Mouse (Mus musculus): ENCODE results near the gene Clgn. TPM values are rescaled to one million over a fixed set of nuclear protein-coding genes. Genes with fewer than 3 reads are reported as not detected.

Gene Clgn
- total and polyA plus RNA-seq, 2 experiments from 2014 or later, result not detected

DNA sequence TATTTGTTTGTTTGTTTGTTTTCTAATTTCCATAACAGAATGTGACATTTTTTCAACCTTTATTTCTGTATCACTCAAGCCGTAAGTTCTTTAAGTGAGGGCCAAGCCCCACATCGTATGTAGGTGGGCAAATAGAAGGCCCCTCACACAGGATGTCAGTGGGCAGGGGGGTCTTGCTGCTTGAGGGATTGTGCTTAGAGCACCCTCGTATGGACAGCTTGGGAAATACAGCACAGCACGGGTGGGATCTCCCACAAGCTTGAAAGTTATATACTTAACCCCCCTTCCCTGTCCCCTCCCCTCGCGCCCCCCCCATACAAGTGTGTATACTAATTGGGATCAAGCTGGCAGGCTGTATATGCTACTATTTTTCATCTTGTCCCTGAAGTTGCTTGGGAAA lies 17.2 kb downstream of the Clgn start:
- ATAC-seq (ENCODE audit: insufficient read depth, low read depth) (no peak), DNase-seq (ENCODE audit: low spot score) (no peak)
- no peaks in the 10 kb centered on the region for H3K9me3 ChIP-seq (replicated peaks; ENCODE audit: control insufficient read depth, low read length)
- H3K27ac ChIP-seq (ENCODE audit: low read depth), result no peak overlapping the region
- no peak overlapping the region for H3K4me3 ChIP-seq (ENCODE audit: low read depth, low read length)
- no peaks in the 10 kb centered on the region for H3K36me3 ChIP-seq (replicated peaks; ENCODE audit: control insufficient read depth, insufficient read depth, low read length)
- H3K4me2 ChIP-seq (ENCODE audit: low read depth, low read length), result no peak overlapping the region
- H3K9ac ChIP-seq (replicated peaks; ENCODE audit: low read depth, low read length), result no peak overlapping the region
- no peaks in the 10 kb centered on the region for H3K4me1 ChIP-seq (ENCODE audit: control insufficient read depth, insufficient read depth)
- 34% methylated on average over 6 of the region's 6 CpGs for WGBS
- TF ChIP-seq CTCF (IDR thresholded peaks at IDR 0.05; ENCODE audit: low read depth) (no peak), EP300 (IDR thresholded peaks at IDR 0.05; ENCODE audit: low read depth) (no peak)
- H3K27me3 ChIP-seq (ENCODE audit: control insufficient read depth, insufficient read depth, low read length), result 0 out of 2 replicates have a peak, but pooled peaks cover 9% of the 10 kb centered on the region

DNA sequence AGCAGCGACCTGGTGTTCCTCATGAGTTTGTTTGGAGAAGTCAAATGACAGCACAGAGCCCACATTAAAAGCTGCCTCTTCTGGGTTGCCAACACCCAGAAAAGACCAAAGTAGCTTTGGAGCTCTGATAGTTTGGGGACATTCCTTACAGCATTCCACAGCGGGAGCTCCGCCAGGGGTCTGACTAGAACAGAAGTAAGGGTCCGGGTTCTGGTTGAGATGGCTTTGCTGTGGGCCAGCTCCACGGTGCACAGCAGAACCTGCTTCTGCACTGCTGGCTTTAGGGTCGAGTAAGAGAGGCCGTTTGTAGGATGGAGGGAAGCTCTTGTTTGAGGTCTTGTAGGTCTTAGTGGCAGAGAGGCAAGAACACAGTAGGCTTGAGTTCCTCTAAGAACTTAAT lies 18.8 kb downstream of the Clgn start:
- H3K9ac ChIP-seq (replicated peaks; ENCODE audit: low read depth, low read length), result no peak overlapping the region
- no peak overlapping the region for H3K4me2 ChIP-seq (ENCODE audit: low read depth, low read length)
- no peak for DNase-seq (ENCODE audit: low spot score)
- ATAC-seq (ENCODE audit: insufficient read depth, low read depth), result no peak
- no peaks in the 10 kb centered on the region for H3K4me1 ChIP-seq (ENCODE audit: control insufficient read depth, insufficient read depth)
- no peak for TF ChIP-seq CTCF (IDR thresholded peaks at IDR 0.05; ENCODE audit: low read depth)
- TF ChIP-seq EP300 (IDR thresholded peaks at IDR 0.05; ENCODE audit: low read depth), result no peak
- no peak overlapping the region for H3K27ac ChIP-seq (ENCODE audit: low read depth)
- WGBS, result 52% methylated on average over 7 of the region's 7 CpGs
- no peaks in the 10 kb centered on the region for H3K36me3 ChIP-seq (replicated peaks; ENCODE audit: control insufficient read depth, insufficient read depth, low read length)
- no peak overlapping the region for H3K4me3 ChIP-seq (ENCODE audit: low read depth, low read length)
- H3K27me3 ChIP-seq (ENCODE audit: control insufficient read depth, insufficient read depth, low read length), result 0 out of 2 replicates have a peak, but pooled peaks cover 5% of the 10 kb centered on the region
- no peaks in the 10 kb centered on the region for H3K9me3 ChIP-seq (replicated peaks; ENCODE audit: control insufficient read depth, low read length)

DNA sequence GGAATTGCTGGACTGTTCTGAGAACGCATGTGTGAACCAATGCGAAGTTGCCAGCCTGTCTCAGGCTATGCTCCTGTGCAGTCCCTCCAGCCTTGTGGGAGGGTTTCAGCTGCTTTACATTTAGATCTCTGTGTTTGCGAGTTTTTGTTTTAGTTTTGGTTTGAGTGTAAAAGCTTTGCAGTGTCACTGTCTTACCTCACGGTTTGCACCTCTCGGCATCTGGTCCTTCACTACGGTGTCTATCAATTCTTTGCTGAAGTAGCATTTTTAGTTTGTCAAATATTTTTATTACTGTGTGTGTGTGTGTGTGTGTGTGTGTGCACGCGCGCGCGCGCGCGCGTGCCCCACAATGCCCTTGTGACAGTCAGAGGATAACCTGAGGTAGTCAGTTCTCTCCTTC lies 27.2 kb downstream of the Clgn start:
- no peak overlapping the region for H3K4me2 ChIP-seq (ENCODE audit: low read depth, low read length)
- DNase-seq (ENCODE audit: low spot score), result no peak
- ATAC-seq (ENCODE audit: insufficient read depth, low read depth), result no peak
- no peak overlapping the region for H3K9ac ChIP-seq (replicated peaks; ENCODE audit: low read depth, low read length)
- 94% methylated on average over 15 of the region's 15 CpGs for WGBS
- H3K36me3 ChIP-seq (replicated peaks; ENCODE audit: control insufficient read depth, insufficient read depth, low read length), result no peaks in the 10 kb centered on the region
- H3K4me3 ChIP-seq (ENCODE audit: low read depth, low read length), result no peak overlapping the region
- no peaks in the 10 kb centered on the region; the same call in 1 of the 2 replicates for H3K27me3 ChIP-seq (ENCODE audit: control insufficient read depth, insufficient read depth, low read length)
- H3K27ac ChIP-seq (ENCODE audit: low read depth), result no peak overlapping the region
- no peaks in the 10 kb centered on the region for H3K9me3 ChIP-seq (replicated peaks; ENCODE audit: control insufficient read depth, low read length)
- TF ChIP-seq EP300 (IDR thresholded peaks at IDR 0.05; ENCODE audit: low read depth) (no peak), CTCF (IDR thresholded peaks at IDR 0.05; ENCODE audit: low read depth) (no peak)
- no peaks in the 10 kb centered on the region for H3K4me1 ChIP-seq (ENCODE audit: control insufficient read depth, insufficient read depth)

DNA sequence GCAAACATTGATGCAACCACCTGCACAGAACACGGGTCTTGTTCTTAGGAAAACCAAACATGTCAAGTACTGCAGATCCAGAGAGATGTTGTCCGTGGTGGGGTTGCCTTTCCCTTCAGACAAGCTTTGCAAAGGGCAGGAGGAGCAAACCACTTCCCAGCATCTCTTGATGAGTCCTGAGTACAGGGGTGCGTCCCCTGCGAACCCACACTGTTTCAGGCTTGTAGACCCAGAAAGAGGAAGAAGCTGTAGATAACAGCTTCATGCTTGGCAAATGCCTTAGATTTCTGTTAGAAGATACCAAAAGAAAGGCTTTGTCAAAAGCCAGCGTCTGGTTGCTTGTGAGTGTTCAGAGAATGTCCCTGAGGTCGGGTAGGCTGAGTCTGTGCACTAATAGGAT lies 28.3 kb downstream of the Clgn start:
- Histone ChIP-seq H3K4me2 (ENCODE audit: low read depth, low read length) (no peak overlapping the region), H3K4me1 (ENCODE audit: control insufficient read depth, insufficient read depth) (no peaks in the 10 kb centered on the region), H3K9me3 (replicated peaks; ENCODE audit: control insufficient read depth, low read length) (no peaks in the 10 kb centered on the region), H3K9ac (replicated peaks; ENCODE audit: low read depth, low read length) (no peak overlapping the region), H3K27me3 (ENCODE audit: control insufficient read depth, insufficient read depth, low read length) (peaks cover 2% of the 10 kb centered on the region; the same call in 1 of the 2 replicates), H3K27ac (ENCODE audit: low read depth) (no peak overlapping the region), H3K36me3 (replicated peaks; ENCODE audit: control insufficient read depth, insufficient read depth, low read length) (no peaks in the 10 kb centered on the region), H3K4me3 (ENCODE audit: low read depth, low read length) (no peak overlapping the region)
- 64% methylated on average over 6 of the region's 6 CpGs for WGBS
- TF ChIP-seq EP300 (IDR thresholded peaks at IDR 0.05; ENCODE audit: low read depth) (no peak), CTCF (IDR thresholded peaks at IDR 0.05; ENCODE audit: low read depth) (no peak)
- ATAC-seq (ENCODE audit: insufficient read depth, low read depth) (no peak), DNase-seq (ENCODE audit: low spot score) (no peak)

DNA sequence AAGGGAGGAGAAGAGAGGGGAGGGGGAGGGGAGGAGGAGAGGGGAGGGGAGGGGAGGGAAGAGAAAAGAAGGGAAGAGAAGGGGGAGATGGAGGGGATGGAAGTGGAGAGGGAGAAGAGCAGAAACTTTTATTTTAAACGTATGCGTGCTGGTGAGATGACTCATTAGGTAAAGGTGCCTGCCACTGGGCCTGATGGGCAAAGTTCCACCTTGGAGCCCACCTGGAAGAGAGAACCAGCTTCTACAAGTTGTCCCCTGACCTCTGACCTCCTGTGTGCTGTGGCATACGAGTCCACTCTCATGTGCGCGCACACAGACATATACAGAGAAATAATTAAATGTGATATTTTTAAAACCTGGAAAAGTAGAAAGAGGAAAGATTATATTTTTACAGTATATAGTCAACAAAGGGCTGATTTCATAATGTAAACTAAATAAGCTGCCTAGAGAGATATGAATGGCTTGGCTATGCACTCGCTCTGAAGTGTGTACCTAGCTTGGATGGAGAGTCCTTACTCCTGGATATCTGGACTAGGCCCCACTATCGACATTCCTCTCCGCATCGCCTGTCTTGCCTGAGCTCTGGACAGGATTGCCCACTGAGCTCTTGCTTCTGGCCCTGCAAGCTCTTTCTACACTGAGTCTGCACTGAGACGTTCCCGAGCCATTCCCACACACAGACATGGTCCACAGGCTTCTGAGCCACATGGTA lies 29.3 kb downstream of the Clgn start:
- H3K27me3 ChIP-seq (ENCODE audit: control insufficient read depth, insufficient read depth, low read length), result peaks cover 8% of the 10 kb centered on the region; the same call in 1 of the 2 replicates
- WGBS, result 77% methylated on average over 11 of the region's 11 CpGs
- no peaks in the 10 kb centered on the region for H3K36me3 ChIP-seq (replicated peaks; ENCODE audit: control insufficient read depth, insufficient read depth, low read length)
- no peak overlapping the region for H3K9ac ChIP-seq (replicated peaks; ENCODE audit: low read depth, low read length)
- DNase-seq (ENCODE audit: low spot score), result no peak
- no peaks in the 10 kb centered on the region for H3K4me1 ChIP-seq (ENCODE audit: control insufficient read depth, insufficient read depth)
- no peak for TF ChIP-seq EP300 (IDR thresholded peaks at IDR 0.05; ENCODE audit: low read depth)
- TF ChIP-seq CTCF (IDR thresholded peaks at IDR 0.05; ENCODE audit: low read depth), result no peak
- H3K9me3 ChIP-seq (replicated peaks; ENCODE audit: control insufficient read depth, low read length), result no peaks in the 10 kb centered on the region
- no peak overlapping the region for H3K4me2 ChIP-seq (ENCODE audit: low read depth, low read length)
- ATAC-seq (ENCODE audit: insufficient read depth, low read depth), result no peak
- no peak overlapping the region for H3K4me3 ChIP-seq (ENCODE audit: low read depth, low read length)
- H3K27ac ChIP-seq (ENCODE audit: low read depth), result no peak overlapping the region

DNA sequence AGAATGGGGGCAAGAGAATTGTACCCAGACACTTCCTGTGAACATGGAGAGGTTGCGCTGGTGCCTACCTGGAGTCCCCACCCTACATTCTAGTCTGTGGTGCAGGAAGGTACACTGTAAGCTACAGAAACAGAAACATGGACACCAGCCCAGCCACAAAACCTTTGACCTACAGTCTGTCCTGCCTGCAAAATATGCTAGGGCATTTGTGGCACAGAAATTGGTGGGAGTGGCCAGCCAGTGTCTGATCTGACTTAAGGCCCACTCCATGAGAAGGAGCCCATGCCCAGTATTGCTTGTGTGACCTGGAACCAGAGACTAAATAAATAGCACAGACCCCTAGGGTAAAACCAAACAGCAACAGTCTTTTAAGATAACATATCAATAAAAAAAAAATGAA lies 31.7 kb downstream of the Clgn start:
- H3K9ac ChIP-seq (replicated peaks; ENCODE audit: low read depth, low read length), result no peak overlapping the region
- no peaks in the 10 kb centered on the region for H3K9me3 ChIP-seq (replicated peaks; ENCODE audit: control insufficient read depth, low read length)
- TF ChIP-seq EP300 (IDR thresholded peaks at IDR 0.05; ENCODE audit: low read depth) (no peak), CTCF (IDR thresholded peaks at IDR 0.05; ENCODE audit: low read depth) (no peak)
- no peaks in the 10 kb centered on the region for H3K4me1 ChIP-seq (ENCODE audit: control insufficient read depth, insufficient read depth)
- H3K27me3 ChIP-seq (ENCODE audit: control insufficient read depth, insufficient read depth, low read length), result peaks cover 27% of the 10 kb centered on the region; the same call in 1 of the 2 replicates
- H3K4me3 ChIP-seq (ENCODE audit: low read depth, low read length), result no peak overlapping the region
- no peak overlapping the region for H3K4me2 ChIP-seq (ENCODE audit: low read depth, low read length)
- no peak for DNase-seq (ENCODE audit: low spot score)
- H3K36me3 ChIP-seq (replicated peaks; ENCODE audit: control insufficient read depth, insufficient read depth, low read length), result no peaks in the 10 kb centered on the region
- no peak overlapping the region for H3K27ac ChIP-seq (ENCODE audit: low read depth)
- ATAC-seq (ENCODE audit: insufficient read depth, low read depth), result no peak
- 95% methylated on average over 1 of the region's 1 CpGs for WGBS

Measured in heart, postnatal 0 days (tissue).